Mouse (Mus musculus): ENCODE data around the gene Derl3.

GRCm38 (mm10) chr10:75852539-75853125 is 40.6 kb upstream of the Derl3 start:
- TF ChIP-seq CTCF (IDR thresholded peaks at IDR 0.05; ENCODE audit: borderline replicate concordance, extremely low read depth, insufficient read depth, insufficient read length) = no peak
- TF ChIP-seq POLR2A (IDR thresholded peaks at IDR 0.05; ENCODE audit: borderline replicate concordance, extremely low read depth, insufficient read depth, insufficient read length, poor library complexity, severe bottlenecking) = no peak
